Mouse (Mus musculus) liver, postnatal 0 days (tissue): Measurements from ENCODE around the gene Tcf20. TPM values are rescaled to one million over a fixed set of nuclear protein-coding genes. Genes with fewer than 3 reads are reported as not detected.

ENCODE experiments used
- ATAC-seq: fragments of 200-750 bp; cut with Nextera tagmentation; 2 replicates; pipeline ENCODE4 v1.8.0; 2017; ENCODE audit warnings: mild to moderate bottlenecking, moderate library complexity
- DNase-seq: peaks from one replicate; pipeline ENCODE4 v3.0.0-alpha.2; 2016
- H3K27ac ChIP-seq: fragments of 300-500 bp; sonication (generic); 2 replicates; pipeline ENCODE4 v1.5.1; 2014; ENCODE audit warnings: antibody characterized with exemption, moderate library complexity, mild to moderate bottlenecking, low read depth
- H3K27me3 ChIP-seq: fragments of 300-500 bp; sonication (generic); 2 replicates; pipeline ENCODE4 v1.6.1; 2014; ENCODE audit warnings: low read length, control low read depth, mixed read lengths; ENCODE audit not compliant: insufficient read depth
- H3K36me3 ChIP-seq: fragments of 300-500 bp; sonication (generic); replicated peaks from 2 replicates; pipeline ENCODE4 v1.6.1; 2014; ENCODE audit warnings: mild to moderate bottlenecking, control low read depth, low read length, moderate library complexity, mixed read lengths; ENCODE audit not compliant: insufficient read depth
- H3K4me1 ChIP-seq: fragments of 300-500 bp; sonication (generic); 2 replicates; pipeline ENCODE4 v1.6.1; 2014; ENCODE audit warnings: antibody characterized with exemption, mild to moderate bottlenecking, control low read depth; ENCODE audit not compliant: insufficient read depth
- H3K4me2 ChIP-seq: fragments of 300-500 bp; sonication (generic); 2 replicates; pipeline ENCODE4 v1.6.1; 2014; ENCODE audit warnings: low read depth, mild to moderate bottlenecking, low read length, moderate library complexity, mixed read lengths
- H3K4me3 ChIP-seq: fragments of 300-500 bp; sonication (generic); 2 replicates; pipeline ENCODE4 v1.5.1; 2014; ENCODE audit warnings: low read depth, low read length
- H3K9ac ChIP-seq: fragments of 300-500 bp; sonication (generic); replicated peaks from 2 replicates; pipeline ENCODE4 v1.6.1; 2014; ENCODE audit warnings: mild to moderate bottlenecking, moderate library complexity
- H3K9me3 ChIP-seq: fragments of 300-500 bp; sonication (generic); 2 replicates; pipeline ENCODE4 v1.6.1; 2016; ENCODE audit warnings: mild to moderate bottlenecking, control low read depth, low read length, mixed read lengths
- CTCF ChIP-seq: sonication (generic); IDR thresholded peaks from 2 replicates; pipeline ENCODE4 v1.5.1; 2016; ENCODE audit warnings: antibody characterized with exemption, low read depth
- EP300 ChIP-seq: IDR thresholded peaks from 2 replicates; pipeline ENCODE4 v1.6.1; 2016; ENCODE audit warnings: antibody characterized with exemption, low read depth, mild to moderate bottlenecking
- WGBS: fragments of 180-500 bp; shearing (Covaris S2); extraction: QIAGEN DNeasy Blood & Tissue Kit; methylation state at CpG from one replicate; pipeline ENCODE4 v1.1.7; 2014; ENCODE audit not compliant: insufficient replicate concordance; 5-methylcytosine and 5-hydroxymethylcytosine counted together
- polyA plus RNA-seq: library from polyadenylated mRNA; unstranded; fragments of >200 nt; fragmentation: Nextera tagmentation; extraction: Ambion mirVana; gene quantifications from 2 replicates; pipeline ENCODE4 v1.2.1, GENCODE M21; 2015

Gene Tcf20
- polyA plus RNA-seq, 1 experiment from 2014 or later: 1.8 TPM

GRCm38 (mm10) chr15:82920895-82921515 lies 66.7 kb downstream of the Tcf20 start:
- no peak overlapping the region for H3K4me3 ChIP-seq
- TF ChIP-seq EP300 (no peak), CTCF (no peak)
- H3K4me1 ChIP-seq: peaks cover 12% of the 10 kb centered on the region
- no peak for ATAC-seq
- 8% methylated on average over 13 of the region's 13 CpGs for WGBS
- H3K4me2 ChIP-seq: peak overlapping the region; percentile 15
- peaks cover 10% of the 10 kb centered on the region for H3K27me3 ChIP-seq
- no peak overlapping the region for H3K27ac ChIP-seq
- H3K9ac ChIP-seq: no peak overlapping the region
- no peaks in the 10 kb centered on the region for H3K9me3 ChIP-seq
- peak; percentile 63 for DNase-seq
- H3K36me3 ChIP-seq: no peaks in the 10 kb centered on the region

GRCm38 (mm10) chr15:82917965-82918364 lies 69.7 kb downstream of the Tcf20 start:
- Histone ChIP-seq H3K4me3 (no peak overlapping the region), H3K27me3 (peaks cover 9% of the 10 kb centered on the region), H3K9ac (no peak overlapping the region), H3K9me3 (no peaks in the 10 kb centered on the region), H3K4me1 (peaks cover 12% of the 10 kb centered on the region), H3K27ac (no peak overlapping the region), H3K36me3 (no peaks in the 10 kb centered on the region), H3K4me2 (no peak overlapping the region)
- 70% methylated on average over 3 of the region's 3 CpGs for WGBS
- ATAC-seq (no peak), DNase-seq (no peak)
- TF ChIP-seq CTCF (peak; percentile 23; the same call in 1 of the 2 replicates), EP300 (no peak)

GRCm38 (mm10) chr15:82917207-82917844 lies 70.3 kb downstream of the Tcf20 start:
- TF ChIP-seq EP300 (no peak), CTCF (no peak)
- H3K27me3 ChIP-seq: peaks cover 15% of the 10 kb centered on the region
- H3K9ac ChIP-seq: no peak overlapping the region
- no peak overlapping the region for H3K27ac ChIP-seq
- no peak overlapping the region for H3K4me3 ChIP-seq
- H3K4me2 ChIP-seq: no peak overlapping the region
- no peak for ATAC-seq
- 60% methylated on average over 28 of the region's 28 CpGs for WGBS
- DNase-seq: no peak
- no peaks in the 10 kb centered on the region for H3K36me3 ChIP-seq
- peaks cover 12% of the 10 kb centered on the region for H3K4me1 ChIP-seq
- no peaks in the 10 kb centered on the region for H3K9me3 ChIP-seq

DNA sequence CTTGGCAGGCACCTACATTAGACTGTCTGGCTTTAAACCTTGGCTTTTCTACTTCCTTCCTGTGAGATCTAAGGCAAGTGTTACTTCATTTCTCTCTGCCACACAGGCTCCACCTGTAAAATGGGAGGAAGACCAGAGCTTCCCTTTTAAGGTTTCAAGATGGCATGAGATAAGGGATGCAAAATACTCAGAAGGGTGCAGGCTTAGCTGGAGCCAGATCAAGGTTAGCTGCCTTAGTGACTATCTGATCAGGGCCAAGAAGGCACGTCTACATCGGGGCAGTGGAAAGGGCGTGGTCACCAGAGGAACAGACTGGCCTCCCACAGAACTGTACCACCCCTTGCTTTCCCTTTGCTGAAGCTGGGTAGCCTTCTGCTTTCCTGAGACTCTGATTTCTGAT lies 73.2 kb downstream of the Tcf20 start:
- ATAC-seq (no peak), DNase-seq (no peak)
- Histone ChIP-seq H3K4me2 (no peak overlapping the region), H3K4me3 (no peak overlapping the region), H3K4me1 (no peaks in the 10 kb centered on the region; the same call in 1 of the 2 replicates), H3K36me3 (no peaks in the 10 kb centered on the region), H3K27ac (no peak overlapping the region), H3K9me3 (no peaks in the 10 kb centered on the region), H3K9ac (no peak overlapping the region), H3K27me3 (peaks cover 24% of the 10 kb centered on the region)
- TF ChIP-seq EP300: no peak
- no peak for TF ChIP-seq CTCF
- 29% methylated on average over 3 of the region's 3 CpGs for WGBS

GRCm38 (mm10) chr15:82911965-82912337 lies 75.7 kb downstream of the Tcf20 start:
- no peaks in the 10 kb centered on the region; the same call in 1 of the 2 replicates for H3K4me1 ChIP-seq
- DNase-seq (no peak), ATAC-seq (no peak)
- no peak overlapping the region for H3K27ac ChIP-seq
- 0 out of 2 replicates have a peak overlapping the region, but pooled peaks have one; percentile 10 for H3K4me3 ChIP-seq
- peaks cover 22% of the 10 kb centered on the region for H3K27me3 ChIP-seq
- H3K9ac ChIP-seq: 0 out of 2 replicates have a peak overlapping the region, but pooled peaks have one; percentile 12
- H3K36me3 ChIP-seq: no peaks in the 10 kb centered on the region
- TF ChIP-seq EP300 (no peak), CTCF (no peak)
- WGBS: 7% methylated on average over 12 of the region's 13 CpGs
- H3K4me2 ChIP-seq: peak overlapping the region; percentile 30; the same call in 1 of the 2 replicates
- H3K9me3 ChIP-seq: no peaks in the 10 kb centered on the region
